31 mouse cellular contexts compared by ENCODE assay signal in genomic region chr15:87773955-87774354, GRCm38 (mm10).
DNase-seq lines count a peak whose midpoint lies in the region; ATAC-seq and TF ChIP-seq lines count a peak whose summit lies in the region.
"Had no signal": no experiment of that assay in that cellular context is flagged by ENCODE, and none has a peak within 500 bp of the region (broad histone marks: within the 10 kb centered on the region; RNA-seq: fewer than 3 reads in every experiment).

No protein-coding gene starts in this region.

- ATAC-seq in stomach, postnatal 0 days (ENCODE audit: low FRiP score, low TSS enrichment), result no peak
- ATAC-seq: CD4-positive, CD25-positive, alpha-beta regulatory T cell, adult 4 months; forebrain, embryonic 15.5 days; lung, postnatal 0 days; midbrain, embryonic 13.5 days had no signal

- TF ChIP-seq EP300 in ES-Bruce4 (IDR thresholded peaks at IDR 0.05; ENCODE audit: insufficient read depth, low read depth, low read length), result no peak
- TF ChIP-seq EP300 in stomach, postnatal 0 days (optimal IDR thresholded peaks at IDR 0.05), result no peak

- H3K27ac ChIP-seq in layer of hippocampus, adult 2 months, result no peak overlapping the region
- H3K27ac ChIP-seq in ES-Bruce4 (ENCODE audit: insufficient read depth, low read length), result no peak overlapping the region
- no peak overlapping the region for H3K27ac ChIP-seq in stomach, postnatal 0 days (replicated peaks)
- H3K27ac ChIP-seq: embryonic facial prominence, embryonic 12.5 days; forebrain, embryonic 15.5 days; heart, adult 2 months; hindbrain, embryonic 15.5 days; limb, embryonic 13.5 days; liver, embryonic 13.5 days; midbrain, embryonic 13.5 days; neural tube, embryonic 15.5 days had no signal

- WGBS in stomach, postnatal 0 days, result 65% methylated on average over 4 of the region's 4 CpGs

- TF ChIP-seq POLR2A in ES-Bruce4 (IDR thresholded peaks at IDR 0.05; ENCODE audit: insufficient read depth, low read length), result no peak

- intact Hi-C loops in heart, postnatal 25 days (cut with DNase I), result no loop called here

- no peak overlapping the region for H3K4me2 ChIP-seq in stomach, postnatal 0 days (replicated peaks; ENCODE audit: low read depth)
- H3K4me2 ChIP-seq: embryonic facial prominence, embryonic 12.5 days; forebrain, embryonic 15.5 days; heart, embryonic 12.5 days; hindbrain, embryonic 15.5 days; limb, embryonic 13.5 days; liver, embryonic 13.5 days; midbrain, embryonic 13.5 days; neural tube, embryonic 15.5 days had no signal

- no peaks in the 10 kb centered on the region for H3K4me1 ChIP-seq in ES-Bruce4 (ENCODE audit: control insufficient read depth, insufficient read depth, low read length)
- H3K4me1 ChIP-seq in stomach, postnatal 0 days (replicated peaks; ENCODE audit: control insufficient read depth, insufficient read depth), result no peaks in the 10 kb centered on the region
- H3K4me1 ChIP-seq: embryonic facial prominence, embryonic 12.5 days; forebrain, embryonic 15.5 days; heart, embryonic 12.5 days; hindbrain, embryonic 15.5 days; limb, embryonic 13.5 days; liver, embryonic 13.5 days; midbrain, embryonic 13.5 days; neural tube, embryonic 15.5 days had no signal

- no peaks in the 10 kb centered on the region for H3K9me3 ChIP-seq in ES-Bruce4 (replicated peaks; ENCODE audit: control insufficient read depth, insufficient read depth, low read length, poor library complexity, severe bottlenecking)
- H3K9me3 ChIP-seq in stomach, postnatal 0 days (ENCODE audit: control insufficient read depth, low read length), result no peaks in the 10 kb centered on the region
- H3K9me3 ChIP-seq: forebrain, embryonic 15.5 days; hindbrain, embryonic 15.5 days; limb, embryonic 13.5 days; liver, embryonic 13.5 days; midbrain, embryonic 13.5 days; neural tube, embryonic 15.5 days had no signal

- no peaks in the 10 kb centered on the region for H3K27me3 ChIP-seq in ES-Bruce4 (ENCODE audit: control insufficient read depth, insufficient read depth, low read length, poor library complexity, severe bottlenecking)
- H3K27me3 ChIP-seq in stomach, postnatal 0 days (ENCODE audit: control insufficient read depth, insufficient read depth, low read length), result no peaks in the 10 kb centered on the region
- H3K27me3 ChIP-seq: embryonic facial prominence, embryonic 12.5 days; forebrain, embryonic 15.5 days; heart, embryonic 12.5 days; hindbrain, embryonic 15.5 days; limb, embryonic 13.5 days; liver, embryonic 13.5 days; midbrain, embryonic 13.5 days; neural tube, embryonic 15.5 days had no signal

- DNase-seq in layer of hippocampus, adult 2 months (ENCODE audit: low spot score in 2 of 2), result no peak
- no peak for DNase-seq in layer of hippocampus, adult 8-10 months (ENCODE audit: low spot score in 2 of 2)
- peak; percentile 11 for DNase-seq in NIH3T3 (ENCODE audit: low read depth)
- no peak for DNase-seq in stomach, postnatal 0 days (ENCODE audit: low spot score)
- DNase-seq in liver, result no peak
- DNase-seq in heart, postnatal 25 days (ENCODE audit: low spot score), result no peak
- DNase-seq: adrenal gland, postnatal 10 days; cerebellum, adult 11 months; cerebellum, adult 9-10 months; embryo, embryonic 11 days; heart, adult 2 months; kidney, adult 2 months; kidney, postnatal 10 days; liver, embryonic 13.5 days; lung, adult 18-20 months; lung, postnatal 4 days; retina, postnatal 1 day; right cerebral cortex, postnatal 14 days; thymus, adult 18-20 months; thymus, postnatal 36 days had no signal

- no peaks in the 10 kb centered on the region for H3K36me3 ChIP-seq in ES-Bruce4 (ENCODE audit: control insufficient read depth, insufficient read depth, low read length, poor library complexity, severe bottlenecking)
- no peaks in the 10 kb centered on the region for H3K36me3 ChIP-seq in stomach, postnatal 0 days (ENCODE audit: control insufficient read depth, insufficient read depth, low read length)
- H3K36me3 ChIP-seq: embryonic facial prominence, embryonic 12.5 days; forebrain, embryonic 15.5 days; G1E; heart, embryonic 12.5 days; hindbrain, embryonic 15.5 days; limb, embryonic 13.5 days; liver, embryonic 13.5 days; neural tube, embryonic 15.5 days had no signal

- no peak overlapping the region for H3K4me3 ChIP-seq in layer of hippocampus, adult 2 months
- no peak overlapping the region for H3K4me3 ChIP-seq in ES-Bruce4 (ENCODE audit: low read depth, low read length)
- no peak overlapping the region for H3K4me3 ChIP-seq in stomach, postnatal 0 days (ENCODE audit: low read depth, low read length)
- H3K4me3 ChIP-seq: embryonic facial prominence, embryonic 12.5 days; forebrain, embryonic 15.5 days; heart, adult 2 months; heart, embryonic 12.5 days; hindbrain, embryonic 15.5 days; limb, embryonic 13.5 days; liver, embryonic 13.5 days; midbrain, embryonic 13.5 days; neural tube, embryonic 15.5 days had no signal

- peak; percentile 64 for TF ChIP-seq CTCF in layer of hippocampus, adult 2 months (conservative IDR thresholded peaks at IDR 0.05)
- peak; percentile 36 for TF ChIP-seq CTCF in ES-Bruce4 (IDR thresholded peaks at IDR 0.05; ENCODE audit: low read depth, low read length)
- peak; percentile 31 for TF ChIP-seq CTCF in stomach, postnatal 0 days (IDR thresholded peaks at IDR 0.05; ENCODE audit: low read depth)

- no peak overlapping the region for H3K9ac ChIP-seq in ES-Bruce4 (ENCODE audit: low read depth, poor library complexity, severe bottlenecking)
- no peak overlapping the region for H3K9ac ChIP-seq in stomach, postnatal 0 days (ENCODE audit: low read length)
- H3K9ac ChIP-seq: embryonic facial prominence, embryonic 12.5 days; forebrain, embryonic 15.5 days; heart, embryonic 12.5 days; hindbrain, embryonic 15.5 days; limb, embryonic 13.5 days; liver, embryonic 13.5 days; midbrain, embryonic 13.5 days; neural tube, embryonic 15.5 days had no signal
